Comparison of ENCODE assay signal across 33 mouse cellular contexts in genomic region chr2:121445117-121445516, GRCm38 (mm10). TPM values are rescaled to one million over a fixed set of nuclear protein-coding genes. Genes with fewer than 3 reads are reported as not detected.
"Had no signal": no experiment of that assay in that cellular context is flagged by ENCODE, and none has a peak within 500 bp of the region (broad histone marks: within the 10 kb centered on the region; RNA-seq: fewer than 3 reads in every experiment).

No protein-coding gene starts in this region.

- H3K4me3 ChIP-seq: limb, embryonic 10.5 days; limb, embryonic 12.5 days; limb, embryonic 13.5 days; limb, embryonic 15.5 days; liver, embryonic 12.5 days; liver, embryonic 13.5 days; liver, embryonic 15.5 days; lung, embryonic 15.5 days; megakaryocyte, embryonic 14.5 days; midbrain, embryonic 10.5 days; midbrain, embryonic 12.5 days; midbrain, embryonic 13.5 days; midbrain, embryonic 15.5 days; myocyte had no signal

- H3K36me3 ChIP-seq: limb, embryonic 12.5 days; limb, embryonic 13.5 days; limb, embryonic 15.5 days; liver, embryonic 12.5 days; liver, embryonic 13.5 days; liver, embryonic 15.5 days; lung, embryonic 15.5 days; midbrain, embryonic 15.5 days had no signal

- H3K9ac ChIP-seq: limb, embryonic 12.5 days; limb, embryonic 13.5 days; limb, embryonic 15.5 days; liver, embryonic 12.5 days; liver, embryonic 13.5 days; liver, embryonic 14.5 days; liver, embryonic 15.5 days; liver, postnatal 0 days; lung, embryonic 14.5 days; lung, embryonic 15.5 days; midbrain, embryonic 12.5 days; midbrain, embryonic 13.5 days; midbrain, embryonic 15.5 days had no signal

- H3K27ac ChIP-seq: limb, embryonic 10.5 days; limb, embryonic 12.5 days; limb, embryonic 13.5 days; limb, embryonic 15.5 days; liver, embryonic 12.5 days; liver, embryonic 13.5 days; liver, embryonic 14.5 days; liver, embryonic 15.5 days; lung, embryonic 15.5 days; macrophage; midbrain, embryonic 10.5 days; midbrain, embryonic 12.5 days; midbrain, embryonic 13.5 days; midbrain, embryonic 15.5 days had no signal

- H3K9me3 ChIP-seq: limb, embryonic 10.5 days; limb, embryonic 12.5 days; limb, embryonic 13.5 days; limb, embryonic 15.5 days; liver, embryonic 12.5 days; liver, embryonic 13.5 days; liver, embryonic 15.5 days; lung, embryonic 15.5 days; megakaryocyte, embryonic 14.5 days; midbrain, embryonic 10.5 days; midbrain, embryonic 12.5 days; midbrain, embryonic 13.5 days; midbrain, embryonic 15.5 days had no signal

- DNase-seq: left cerebral cortex, postnatal 4 days; liver; liver, embryonic 13.5 days; liver, postnatal 0 days; lung, adult 18-20 months; lung, adult 2 months; lung, embryonic 14.5 days; lung, postnatal 10 days; lung, postnatal 14 days; lung, postnatal 36 days; lung, postnatal 4 days; midbrain, embryonic 14.5 days had no signal

RNA-seq across cellular contexts. Expression of gene Ell3, which starts 1.0 kb away (rescaled TPM):
- total RNA-seq: left cerebral cortex, postnatal 10 days; left cerebral cortex, postnatal 14 days; left cerebral cortex, postnatal 25 days; left cerebral cortex, postnatal 4 days; megakaryocyte, adult 5-6 weeks; megakaryocyte-erythroid progenitor cell, adult 5-6 weeks had no signal

RNA-seq across cellular contexts. Expression of gene Serinc4, which starts 11.5 kb away (rescaled TPM):
- total RNA-seq: liver, adult 2 months; megakaryocyte-erythroid progenitor cell, adult 5-6 weeks had no signal
- polyA plus RNA-seq: limb, embryonic 12.5 days; liver, embryonic 12.5 days; liver, embryonic 15.5 days; liver, postnatal 0 days; lung, embryonic 14.5 days had no signal
